27 mouse cellular contexts compared by ENCODE assay signal in the genomic region with DNA sequence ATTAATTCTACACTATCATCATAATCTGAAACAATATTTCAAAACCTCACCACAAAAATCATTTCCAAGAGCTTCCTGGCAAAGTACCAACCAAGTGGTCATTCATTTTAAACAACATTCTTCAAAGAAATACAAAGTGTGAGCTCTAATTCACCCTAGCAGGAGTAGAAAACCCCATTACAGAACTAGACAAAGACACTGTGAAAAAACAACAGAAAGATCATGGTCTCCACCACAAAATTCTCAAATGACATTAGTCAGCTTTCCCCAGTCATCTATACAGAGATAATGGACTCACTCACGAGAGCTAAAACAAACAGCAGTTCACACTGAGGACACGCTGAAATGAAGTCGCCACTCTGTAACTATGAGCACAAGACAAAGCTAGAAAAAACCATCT.
A peak's percentile ranks its signal among the peaks of the same experiment; 100 is the strongest.
DNase-seq lines count a peak whose midpoint lies in the region; ATAC-seq and TF ChIP-seq lines count a peak whose summit lies in the region.
"Had no signal": no experiment of that assay in that cellular context is flagged by ENCODE, and none has a peak within 500 bp of the region (broad histone marks: within the 10 kb centered on the region; RNA-seq: fewer than 3 reads in every experiment).

No protein-coding gene starts in this region.

- H3K4me3 ChIP-seq in embryonic facial prominence, embryonic 14.5 days (ENCODE audit: low read depth, low read length), result no peak overlapping the region
- H3K4me3 ChIP-seq in embryonic facial prominence, embryonic 10.5 days, result no peak overlapping the region
- no peak overlapping the region for H3K4me3 ChIP-seq in lung, embryonic 14.5 days (ENCODE audit: low read depth, low read length)
- H3K4me3 ChIP-seq in myocyte, result no peak overlapping the region
- H3K4me3 ChIP-seq: midbrain, embryonic 10.5 days; midbrain, embryonic 15.5 days; stomach, embryonic 15.5 days had no signal

- H3K9me3 ChIP-seq in embryonic facial prominence, embryonic 14.5 days (ENCODE audit: control insufficient read depth, low read length), result no peaks in the 10 kb centered on the region
- H3K9me3 ChIP-seq in embryonic facial prominence, embryonic 10.5 days, result no peaks in the 10 kb centered on the region
- no peaks in the 10 kb centered on the region for H3K9me3 ChIP-seq in lung, embryonic 14.5 days (ENCODE audit: low read depth, low read length)
- H3K9me3 ChIP-seq: midbrain, embryonic 10.5 days; midbrain, embryonic 15.5 days; stomach, embryonic 15.5 days had no signal

- TF ChIP-seq POLR2A in myocyte (IDR thresholded peaks at IDR 0.05; ENCODE audit: insufficient read length, low read depth), result no peak

- peaks cover 36% of the 10 kb centered on the region for H3K79me2 ChIP-seq in myocyte (ENCODE audit: control insufficient read depth, insufficient read depth)

- no peak overlapping the region for H3K9ac ChIP-seq in embryonic facial prominence, embryonic 14.5 days (ENCODE audit: low read depth, low read length)
- no peak overlapping the region for H3K9ac ChIP-seq in lung, embryonic 14.5 days
- H3K9ac ChIP-seq: liver, embryonic 14.5 days; midbrain, embryonic 15.5 days; stomach, embryonic 15.5 days had no signal

- no peaks in the 10 kb centered on the region for H3K27me3 ChIP-seq in embryonic facial prominence, embryonic 14.5 days (replicated peaks; ENCODE audit: control insufficient read depth, insufficient read depth, low read length)
- no peaks in the 10 kb centered on the region for H3K27me3 ChIP-seq in embryonic facial prominence, embryonic 10.5 days (replicated peaks; ENCODE audit: low read depth, poor library complexity, severe bottlenecking)
- H3K27me3 ChIP-seq in lung, embryonic 14.5 days (ENCODE audit: insufficient read depth, low read length), result no peaks in the 10 kb centered on the region
- H3K27me3 ChIP-seq in myocyte (ENCODE audit: control insufficient read depth, insufficient read depth, insufficient read length), result no peaks in the 10 kb centered on the region
- H3K27me3 ChIP-seq: midbrain, embryonic 15.5 days; stomach, embryonic 15.5 days had no signal

- peaks cover 11% of the 10 kb centered on the region for H3K4me1 ChIP-seq in embryonic facial prominence, embryonic 14.5 days (ENCODE audit: control insufficient read depth, insufficient read depth, low read length)
- peaks cover 11% of the 10 kb centered on the region for H3K4me1 ChIP-seq in embryonic facial prominence, embryonic 10.5 days
- peaks cover 5% of the 10 kb centered on the region; the same call in 1 of the 2 replicates for H3K4me1 ChIP-seq in lung, embryonic 14.5 days (ENCODE audit: insufficient read depth)
- H3K4me1 ChIP-seq: midbrain, embryonic 15.5 days had no signal

- ATAC-seq in embryonic facial prominence, embryonic 14.5 days (ENCODE audit: low read depth), result 0 out of 2 replicates have a peak, but pooled peaks have one; percentile 20
- no peak for ATAC-seq in lung, embryonic 14.5 days (ENCODE audit: insufficient read depth)
- ATAC-seq: forebrain, embryonic 16.5 days; hindbrain, embryonic 16.5 days; midbrain, embryonic 15.5 days had no signal

- DNase-seq in embryonic facial prominence, embryonic 14.5 days (ENCODE audit: low spot score), result peak; percentile 17
- no peak for DNase-seq in embryonic facial prominence, embryonic 10.5 days (ENCODE audit: low spot score)
- DNase-seq in lung, embryonic 14.5 days, result peak; percentile 48
- no peak for DNase-seq in lung, postnatal 4 days
- peak; percentile 87 for DNase-seq in NIH3T3 (ENCODE audit: low read depth)
- DNase-seq in layer of hippocampus, adult 9-10 months (ENCODE audit: low spot score), result no peak
- DNase-seq in cerebellum, adult 8-10 months, result no peak
- DNase-seq: adrenal gland, postnatal 14 days; cerebellum, adult 11-12 months; cerebellum, postnatal 10 days; gastrocnemius, postnatal 10 days; kidney, adult 18-20 months; kidney, postnatal 10 days; liver; lung, adult 2 months; lung, postnatal 14 days; retina, postnatal 1 day; right cerebral cortex, postnatal 14 days; thymus, adult 18-20 months; thymus, postnatal 25 days had no signal

- TF ChIP-seq CTCF in lung, embryonic 14.5 days (IDR thresholded peaks at IDR 0.05; ENCODE audit: low read depth), result no peak

- peak overlapping the region; percentile 29; the same call in 1 of the 2 replicates for H3K27ac ChIP-seq in embryonic facial prominence, embryonic 14.5 days (replicated peaks; ENCODE audit: low read depth, low read length)
- H3K27ac ChIP-seq in embryonic facial prominence, embryonic 10.5 days (replicated peaks), result no peak overlapping the region
- peak overlapping the region; percentile 43; the same call in 1 of the 2 replicates for H3K27ac ChIP-seq in lung, embryonic 14.5 days (ENCODE audit: low read depth)
- H3K27ac ChIP-seq: liver, embryonic 14.5 days; midbrain, embryonic 10.5 days; midbrain, embryonic 15.5 days; stomach, embryonic 15.5 days had no signal

- H3K4me2 ChIP-seq in embryonic facial prominence, embryonic 14.5 days (ENCODE audit: low read depth, low read length), result no peak overlapping the region
- no peak overlapping the region for H3K4me2 ChIP-seq in lung, embryonic 14.5 days
- peak overlapping the region; percentile 31 for H3K4me2 ChIP-seq in myocyte (ENCODE audit: low read depth)
- H3K4me2 ChIP-seq: midbrain, embryonic 15.5 days; stomach, embryonic 15.5 days had no signal

- H3K36me3 ChIP-seq in embryonic facial prominence, embryonic 14.5 days (ENCODE audit: control insufficient read depth, insufficient read depth, low read length), result no peaks in the 10 kb centered on the region
- H3K36me3 ChIP-seq in embryonic facial prominence, embryonic 10.5 days (replicated peaks), result no peaks in the 10 kb centered on the region
- no peaks in the 10 kb centered on the region for H3K36me3 ChIP-seq in lung, embryonic 14.5 days (ENCODE audit: insufficient read depth)
- H3K36me3 ChIP-seq in myocyte (ENCODE audit: control insufficient read depth, insufficient read depth), result no peaks in the 10 kb centered on the region
- H3K36me3 ChIP-seq: midbrain, embryonic 10.5 days; midbrain, embryonic 15.5 days; stomach, embryonic 15.5 days had no signal

- no peak overlapping the region for H3ac ChIP-seq in myocyte (ENCODE audit: control insufficient read depth, insufficient read length)

- WGBS in embryonic facial prominence, embryonic 14.5 days, result 48% methylated on average over 3 of the region's 3 CpGs
- 62% methylated on average over 3 of the region's 3 CpGs for WGBS in embryonic facial prominence, embryonic 10.5 days
- 9% methylated on average over 3 of the region's 3 CpGs for WGBS in lung, embryonic 14.5 days

TF ChIP-seq in myocyte, 11 proteins besides CTCF, POLR2A, EP300 and RAD21:
- TF ChIP-seq CEBPB (IDR thresholded peaks at IDR 0.05; ENCODE audit: insufficient read depth, poor library complexity, severe bottlenecking) (no peak), MYOG (IDR thresholded peaks at IDR 0.05; ENCODE audit: control insufficient read depth in 1 of 3, insufficient read depth in 1 of 3, insufficient read length in 2 of 3, low read depth in 2 of 3) (no peak), TCF3 (IDR thresholded peaks at IDR 0.05; ENCODE audit: insufficient read length, low read depth) (no peak), REST (IDR thresholded peaks at IDR 0.05; ENCODE audit: insufficient read depth, insufficient read length) (no peak), E2F4 (IDR thresholded peaks at IDR 0.05; ENCODE audit: insufficient read depth) (no peak), SRF (IDR thresholded peaks at IDR 0.05; ENCODE audit: control insufficient read depth, insufficient read length, low read depth) (no peak), POLR2AphosphoS2 (IDR thresholded peaks at IDR 0.05; ENCODE audit: insufficient read length, low read depth) (no peak), MAX (IDR thresholded peaks at IDR 0.05; ENCODE audit: low read depth) (no peak), MYOD1 (IDR thresholded peaks at IDR 0.05; ENCODE audit: control insufficient read depth in 1 of 3, insufficient read length in 2 of 3, low read depth in 2 of 3) (no peak), TCF12 (IDR thresholded peaks at IDR 0.05; ENCODE audit: insufficient read depth, poor library complexity, severe bottlenecking) (no peak), USF1 (IDR thresholded peaks at IDR 0.05; ENCODE audit: low read depth) (no peak)

Comparison
In these comparisons a context has a peak if more than half of its experiments do, and no peak if none do; other contexts are left out.
1. DNase-seq: peak in embryonic facial prominence, embryonic 14.5 days (single experiment), lung, embryonic 14.5 days (single experiment) and NIH3T3 (single experiment); none in embryonic facial prominence, embryonic 10.5 days (single experiment), lung, postnatal 4 days (0 of 2), layer of hippocampus, adult 9-10 months (single experiment) and cerebellum, adult 8-10 months (single experiment).